Mouse (Mus musculus): ENCODE data around the gene Nat8f5.
"Not testable (repeated sequence)": the region's sequence is repeated elsewhere in the genome, so short reads cannot be mapped to it uniquely, and the experiment has no call there.

Gene Nat8f5

GRCm38 (mm10) chr6:85820837-85821236, at the start of gene Nat8f5, which contains the start of gene Nat8f6:
Nat8f5 (minus strand) TSS chr6:85820972.
Nat8f6 (minus strand) TSS chr6:85820954.
- DNase-seq (ENCODE audit: low read depth, low spot score), result no peak

GRCm38 (mm10) chr6:85869006-85869405, 48.2 kb upstream of the Nat8f5 start, which contains the start of gene Nat8f2:
Nat8f2 (minus strand) TSS chr6:85869158.
- DNase-seq (ENCODE audit: low read depth, low spot score), result not testable (repeated sequence)

- no peak for DNase-seq (ENCODE audit: low read depth, low spot score)
Observed at GRCm38 (mm10) chr6:85867726-85868690, 47.2 kb upstream of the Nat8f5 start.

GRCm38 (mm10) chr6:85866995-85867394, 46.2 kb upstream of the Nat8f5 start:
- DNase-seq (ENCODE audit: low read depth, low spot score), result not testable (repeated sequence)

GRCm38 (mm10) chr6:85866166-85866565, 45.4 kb upstream of the Nat8f5 start:
- not testable (repeated sequence) for DNase-seq (ENCODE audit: low read depth, low spot score)

- DNase-seq (ENCODE audit: low read depth, low spot score), result not testable (repeated sequence)
Observed at GRCm38 (mm10) chr6:85864900-85865639, 44.3 kb upstream of the Nat8f5 start.

- DNase-seq (ENCODE audit: low read depth, low spot score), result no peak
Observed at GRCm38 (mm10) chr6:85863840-85864239, 43.1 kb upstream of the Nat8f5 start.

GRCm38 (mm10) chr6:85863136-85863535, 42.4 kb upstream of the Nat8f5 start:
- no peak for DNase-seq (ENCODE audit: low read depth, low spot score)

- no peak for DNase-seq (ENCODE audit: low read depth, low spot score)
Observed at GRCm38 (mm10) chr6:85862565-85862964, 41.8 kb upstream of the Nat8f5 start.

GRCm38 (mm10) chr6:85861247-85861646, 40.5 kb upstream of the Nat8f5 start:
- DNase-seq (ENCODE audit: low read depth, low spot score), result no peak

- no peak for DNase-seq (ENCODE audit: low read depth, low spot score)
Observed at GRCm38 (mm10) chr6:85856194-85856678, 35.5 kb upstream of the Nat8f5 start.

- peak; percentile 9 for DNase-seq (ENCODE audit: low read depth, low spot score)
Observed at GRCm38 (mm10) chr6:85853481-85853880, 32.7 kb upstream of the Nat8f5 start.

- DNase-seq (ENCODE audit: low read depth, low spot score), result no peak
Observed at GRCm38 (mm10) chr6:85851062-85851773, 30.4 kb upstream of the Nat8f5 start.

GRCm38 (mm10) chr6:85849240-85849639, 28.5 kb upstream of the Nat8f5 start:
- DNase-seq (ENCODE audit: low read depth, low spot score), result peak; percentile 87

- peak; percentile 62 for DNase-seq (ENCODE audit: low read depth, low spot score)
Observed at GRCm38 (mm10) chr6:85848140-85848539, 27.4 kb upstream of the Nat8f5 start.

GRCm38 (mm10) chr6:85846921-85847320, 26.1 kb upstream of the Nat8f5 start:
- DNase-seq (ENCODE audit: low read depth, low spot score), result no peak

- DNase-seq (ENCODE audit: low read depth, low spot score), result peak; percentile 82
Observed at GRCm38 (mm10) chr6:85843677-85844458, 23.1 kb upstream of the Nat8f5 start.

GRCm38 (mm10) chr6:85839982-85840381, 19.2 kb upstream of the Nat8f5 start:
- DNase-seq (ENCODE audit: low read depth, low spot score), result no peak

GRCm38 (mm10) chr6:85838674-85839073, 17.9 kb upstream of the Nat8f5 start:
- no peak for DNase-seq (ENCODE audit: low read depth, low spot score)

GRCm38 (mm10) chr6:85837307-85837706, 16.5 kb upstream of the Nat8f5 start:
- peak; percentile 36 for DNase-seq (ENCODE audit: low read depth, low spot score)

GRCm38 (mm10) chr6:85836827-85837226, 16.1 kb upstream of the Nat8f5 start:
- DNase-seq (ENCODE audit: low read depth, low spot score), result peak; percentile 56
